Mouse (Mus musculus) NIH3T3 (cell line): ENCODE measurements around the gene Rps6ka3.

Source experiments
- DNase-seq: peaks from one replicate; pipeline ENCODE4 v3.0.0-alpha.2; 2012; ENCODE audit warnings: low read depth

Gene Rps6ka3

DNA sequence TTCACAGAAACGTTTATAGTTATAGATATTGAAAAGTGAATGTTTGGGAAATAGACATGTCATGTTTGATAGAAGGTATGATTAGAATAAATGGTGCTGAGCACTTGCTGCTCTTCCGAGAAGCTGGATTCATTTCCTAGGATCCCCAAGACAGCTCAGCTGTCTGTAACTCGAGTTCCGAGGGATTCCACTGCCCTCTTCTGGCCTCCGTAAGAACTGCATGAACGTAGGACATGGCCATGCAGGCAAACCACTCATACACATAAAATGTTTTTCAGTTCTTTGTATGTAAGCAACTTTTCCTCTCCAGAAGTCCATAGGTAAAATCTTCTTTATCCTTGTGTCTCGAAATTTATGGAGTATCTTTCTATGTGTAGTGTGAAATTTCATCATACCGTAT, 111.2 kb downstream of the Rps6ka3 start:
- DNase-seq = peak; percentile 80

DNA sequence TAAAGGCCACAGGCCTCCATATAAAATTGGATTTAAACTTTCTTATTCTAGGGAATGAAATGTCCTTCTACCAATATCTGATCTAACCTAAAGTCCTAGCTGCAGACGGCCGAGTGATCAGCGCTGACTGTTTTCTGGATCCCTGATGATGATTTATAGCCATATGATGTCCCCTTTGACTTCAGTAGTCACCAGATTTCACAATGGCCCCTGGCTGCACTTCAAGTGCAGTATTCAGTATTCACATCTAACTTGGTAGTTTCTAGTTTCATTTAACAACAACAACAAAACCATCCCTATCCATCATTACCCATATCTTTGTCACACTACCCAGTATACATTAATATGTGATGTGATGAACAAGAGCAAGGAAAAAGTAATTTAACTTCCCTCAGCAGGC, 154.4 kb downstream of the Rps6ka3 start:
- DNase-seq = peak; percentile 38

DNA sequence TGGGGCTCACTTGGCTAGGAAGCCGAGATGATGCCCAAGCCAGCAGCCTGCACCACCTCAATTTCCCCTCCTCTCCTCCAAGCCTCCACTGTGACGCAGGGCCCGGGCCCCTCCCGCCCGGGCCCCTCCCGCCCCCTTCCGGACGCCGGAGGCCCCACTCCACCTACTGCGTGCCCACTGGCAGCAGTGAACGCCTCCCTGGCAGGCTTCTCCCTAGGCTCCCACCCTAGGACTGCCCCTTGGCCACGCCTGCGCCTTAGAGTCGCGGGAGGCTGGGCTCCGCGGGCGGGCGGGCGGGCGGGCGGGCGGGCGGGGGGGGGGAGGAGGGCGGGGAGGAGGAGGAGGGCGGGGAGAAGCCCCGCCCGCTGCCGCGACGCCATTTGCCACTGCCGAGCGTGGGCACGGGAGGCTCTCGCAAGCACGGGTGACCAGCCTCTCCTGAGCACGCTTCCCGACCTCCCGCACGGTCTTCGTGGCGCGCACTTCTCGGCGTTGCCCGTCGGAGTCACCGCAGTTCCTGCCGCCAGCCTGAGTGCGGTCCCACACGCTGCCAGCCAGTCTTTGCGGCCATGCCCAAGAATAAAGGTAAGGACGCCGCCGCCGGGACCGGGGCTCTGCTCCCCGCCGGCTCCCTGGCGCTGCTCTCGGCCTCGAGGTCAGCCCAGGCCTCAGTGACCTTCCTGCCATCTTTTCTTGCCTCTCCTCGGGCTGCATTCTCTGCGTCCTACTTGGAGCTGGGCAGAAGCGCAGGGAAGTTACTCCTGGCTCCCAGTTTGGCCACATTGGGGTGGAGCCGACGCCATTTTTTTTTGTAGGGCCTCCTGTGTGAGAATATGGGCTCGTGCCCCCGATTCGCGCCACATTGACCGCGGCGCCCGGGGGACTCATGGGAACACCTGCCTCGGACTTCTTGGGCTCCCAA, 162.0 kb downstream of the Rps6ka3 start, which contains the start of gene Eif1ax:
Eif1ax (plus strand) TSS at position 348 of the 922 bp plus-strand sequence.
- peak; percentile 91 for DNase-seq

DNA sequence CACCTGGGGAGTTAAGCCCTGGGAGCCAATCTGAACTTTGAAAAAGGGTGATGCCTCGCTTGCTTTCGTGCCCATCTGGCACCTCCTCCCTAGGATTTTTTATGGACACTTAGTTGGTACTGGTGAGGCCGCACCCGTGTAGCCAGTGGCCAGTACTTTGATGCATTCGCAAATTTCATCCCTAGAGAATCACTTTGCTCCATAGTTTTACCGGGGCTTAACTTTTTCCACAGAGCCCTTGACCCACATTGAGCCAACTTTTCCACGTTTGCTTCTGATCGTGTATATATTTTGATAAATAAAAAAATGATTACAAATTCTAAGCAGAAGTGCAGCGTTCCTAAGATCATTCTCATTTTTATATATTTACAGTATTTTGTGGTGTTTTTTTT, 162.6 kb downstream of the Rps6ka3 start:
- no peak for DNase-seq

DNA sequence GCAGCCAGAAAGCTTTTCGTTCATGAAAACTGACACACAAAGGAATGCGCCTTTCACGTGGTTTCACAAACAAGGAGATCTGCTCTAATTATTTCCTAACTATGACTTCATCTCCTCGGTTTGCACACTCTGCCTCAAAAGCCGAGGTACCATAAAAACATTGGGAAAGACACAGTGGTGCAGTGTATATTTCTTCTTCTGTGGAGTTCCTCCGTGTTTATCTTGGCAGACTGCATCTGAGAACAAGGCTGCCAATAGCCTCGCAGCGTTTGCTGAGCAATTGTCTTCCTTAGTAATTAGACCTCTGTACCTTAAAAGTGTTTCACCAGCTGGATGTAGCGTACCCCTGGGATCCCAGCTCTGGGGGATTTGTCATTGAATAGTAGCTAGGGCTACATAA, 177.0 kb downstream of the Rps6ka3 start:
- DNase-seq = no peak

DNA sequence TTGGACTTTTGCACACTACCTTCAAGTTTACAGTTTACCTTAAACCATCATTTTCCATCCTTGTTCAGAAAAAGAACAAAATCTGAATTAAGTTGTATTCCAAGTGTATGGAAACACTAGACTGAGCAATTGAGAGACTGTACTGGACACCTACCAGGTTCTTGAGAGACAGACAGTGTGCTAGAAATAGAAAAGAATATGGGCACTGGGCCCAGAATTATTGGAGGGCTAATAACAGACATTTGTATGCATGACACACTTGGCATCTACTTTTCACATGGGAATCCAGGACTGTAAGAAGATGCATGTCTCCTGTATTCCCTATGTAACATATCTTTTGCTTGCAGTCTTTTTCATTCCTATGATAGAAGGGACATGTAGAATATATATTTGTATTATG, 178.8 kb downstream of the Rps6ka3 start:
- peak; percentile 66 for DNase-seq

DNA sequence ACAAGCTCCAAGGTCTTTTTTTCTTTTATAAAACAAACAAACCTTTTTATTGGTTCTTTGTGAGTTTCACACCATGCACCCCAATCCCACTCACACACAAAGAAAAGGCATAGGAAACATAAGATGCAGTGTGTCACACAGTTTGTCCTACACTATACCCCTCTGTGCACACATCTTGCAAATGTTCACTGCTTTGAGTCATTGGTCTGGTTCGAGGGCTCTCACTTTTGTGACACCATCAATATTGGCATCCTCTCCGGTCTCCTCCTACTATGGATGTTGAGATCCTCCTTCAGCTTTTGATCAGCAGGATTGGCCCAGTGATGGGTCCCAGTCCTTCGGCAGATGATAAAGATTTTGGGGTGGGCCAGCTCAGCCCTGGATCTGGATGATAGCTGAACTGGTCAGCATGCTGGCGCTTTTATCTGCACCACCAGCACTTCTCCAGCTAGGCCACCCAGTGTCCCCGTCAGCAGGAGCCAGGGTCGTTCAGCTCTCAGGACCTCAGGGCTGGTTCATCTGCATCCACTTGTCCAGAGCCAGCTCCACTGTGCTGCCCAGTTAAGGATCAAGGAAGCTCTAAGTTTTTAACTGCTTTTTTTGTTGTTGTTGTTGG, 180.3 kb downstream of the Rps6ka3 start:
- no peak for DNase-seq

DNA sequence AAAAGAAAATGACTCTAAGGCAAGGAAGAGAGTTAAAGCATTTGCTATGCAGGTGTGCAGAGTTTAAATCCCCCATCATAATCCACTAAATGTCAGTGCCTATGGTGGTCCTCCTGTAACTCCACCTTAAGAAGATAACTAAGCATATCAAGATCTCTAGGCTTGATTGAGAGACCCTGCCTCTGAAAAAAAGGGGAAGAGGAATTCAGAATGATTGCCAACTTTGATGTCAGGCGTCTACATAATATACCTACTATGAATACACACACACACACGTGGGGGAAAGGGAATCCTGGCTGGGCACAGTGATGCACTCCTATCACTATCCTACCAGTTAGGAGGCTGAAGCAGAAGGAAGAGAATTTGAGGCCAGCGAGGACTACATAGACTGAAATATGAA, 181.1 kb downstream of the Rps6ka3 start:
- no peak for DNase-seq

DNA sequence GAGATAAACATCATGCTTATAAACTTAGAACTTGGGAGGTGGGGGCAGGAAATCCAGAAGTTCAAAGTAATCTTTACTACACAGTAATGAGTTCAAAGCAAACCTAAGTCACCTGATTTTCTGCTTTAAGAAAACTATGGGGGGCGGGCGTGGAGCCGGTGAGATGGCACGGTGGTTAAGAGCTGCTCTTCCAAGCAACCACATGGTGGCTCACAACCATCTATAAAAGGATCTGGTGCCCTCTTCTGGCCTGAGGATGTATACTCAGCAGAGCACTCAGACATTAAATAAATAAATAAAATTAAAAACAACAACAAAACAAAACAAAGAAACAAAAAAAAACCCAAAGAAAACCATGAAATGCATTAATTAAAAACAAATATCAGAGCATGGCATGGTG, 199.1 kb downstream of the Rps6ka3 start:
- DNase-seq = peak; percentile 60

DNA sequence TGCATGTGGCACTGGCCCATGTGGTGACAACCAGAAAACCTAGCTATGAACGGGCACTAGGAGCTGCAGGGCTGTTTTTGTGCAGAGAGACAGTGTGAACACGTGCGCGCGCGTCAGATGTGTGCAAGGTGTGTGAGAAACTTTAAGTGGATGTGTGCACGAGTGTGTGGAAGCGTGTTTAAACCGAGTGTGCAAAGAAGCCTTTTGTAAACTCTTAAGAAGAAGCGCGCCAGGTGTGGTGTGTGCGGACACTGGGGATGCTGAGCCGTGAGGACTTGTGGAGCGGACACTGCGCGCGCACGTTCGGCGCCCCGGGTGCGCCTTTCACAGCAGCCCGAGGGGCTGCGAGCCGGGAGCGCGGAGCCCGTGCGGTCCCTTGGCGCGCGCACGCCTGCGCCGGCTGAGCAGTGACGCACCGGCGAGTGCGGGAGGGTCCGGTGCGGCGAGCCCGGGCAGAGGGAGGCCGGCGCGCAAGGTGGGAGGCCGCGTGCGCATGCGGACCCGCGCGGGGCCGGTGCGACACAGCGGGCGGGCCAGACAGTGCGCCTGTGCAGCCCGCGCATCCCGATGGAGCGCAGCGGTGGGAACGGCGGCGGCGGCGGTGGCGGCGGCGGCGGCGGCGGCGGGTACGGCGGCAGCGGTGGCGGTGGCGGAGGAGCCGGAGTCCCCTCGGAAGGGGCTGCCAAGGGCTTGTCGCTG, 204.2 kb downstream of the Rps6ka3 start, which contains the start of gene Map7d2:
Map7d2 (plus strand) TSS at position 443 of the 699 bp plus-strand sequence.
- no peak for DNase-seq

DNA sequence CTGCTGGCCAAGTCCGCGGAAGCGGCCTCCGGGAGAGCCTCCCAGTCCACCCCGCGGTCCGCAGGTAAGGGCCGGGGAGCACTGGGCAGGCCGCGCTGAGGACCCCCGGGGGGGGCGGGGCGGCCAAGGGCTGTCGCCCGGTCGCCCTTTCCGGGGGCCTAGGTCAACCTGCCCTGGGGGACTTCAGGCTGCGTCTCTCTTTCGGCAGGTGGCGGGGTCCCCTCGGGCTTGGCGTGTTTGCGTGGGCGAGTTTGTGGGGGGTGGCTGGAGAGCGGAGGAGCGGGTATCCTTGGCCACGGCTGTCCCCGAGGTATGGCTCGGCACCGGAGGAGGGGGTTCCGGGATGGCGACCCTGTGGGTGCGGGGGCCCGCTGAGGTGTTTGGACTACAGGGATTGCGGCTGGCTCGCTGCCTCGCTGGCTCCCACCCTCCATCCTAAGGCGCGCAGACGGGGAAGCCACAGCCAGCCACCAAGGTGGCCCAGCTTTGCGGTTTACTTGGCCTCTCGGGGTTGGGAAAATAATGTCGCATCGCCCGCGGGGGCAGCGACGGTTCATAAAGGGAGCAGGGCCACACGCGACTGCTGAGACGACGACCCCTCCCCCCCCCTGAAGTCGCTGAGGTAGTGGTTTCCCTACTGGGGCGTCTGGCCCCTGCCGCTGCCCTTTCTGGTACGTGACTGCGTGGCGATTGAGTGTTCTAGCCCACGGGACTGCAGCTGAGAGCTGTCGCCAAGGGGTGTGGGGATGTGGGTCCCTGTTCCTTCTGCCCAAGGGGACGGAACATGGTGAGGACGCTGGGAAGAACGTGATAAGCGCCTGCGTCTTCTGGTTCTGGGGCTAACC, 204.9 kb downstream of the Rps6ka3 start:
- no peak for DNase-seq
